Mouse (Mus musculus) right cerebral cortex, postnatal 14 days (tissue): ENCODE measurements at regions not wholly inside any gene's neighbourhood (a gene's known extent, or its start where the extent isn't known, plus 50 kb on each side); places are given as distances from the start of the nearest gene placed in this dataset.

Experiments used
- DNase-seq: peaks from one replicate; pipeline ENCODE4 v3.0.0; 2022

DNA sequence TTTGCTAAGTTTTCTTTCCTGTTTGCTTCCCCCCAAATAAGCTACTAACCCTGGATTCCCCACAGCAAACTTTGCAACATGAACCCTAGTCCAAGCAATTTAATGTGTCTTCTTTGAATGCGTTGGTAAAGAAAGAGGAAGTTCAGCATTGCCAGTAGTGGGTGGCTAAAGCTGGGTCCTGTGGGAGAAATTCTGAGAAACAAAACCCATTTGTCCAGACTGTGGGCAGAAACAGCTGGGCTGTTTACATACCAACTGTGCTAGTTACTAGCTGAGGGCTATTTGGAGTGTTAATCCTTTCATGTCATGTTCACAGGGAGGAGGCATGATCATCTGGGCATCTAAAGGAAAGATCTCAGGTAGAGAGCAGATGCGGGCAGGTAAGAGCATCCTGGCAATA lies 51.8 kb upstream of the 1190002N15Rik start:
- DNase-seq = no peak

DNA sequence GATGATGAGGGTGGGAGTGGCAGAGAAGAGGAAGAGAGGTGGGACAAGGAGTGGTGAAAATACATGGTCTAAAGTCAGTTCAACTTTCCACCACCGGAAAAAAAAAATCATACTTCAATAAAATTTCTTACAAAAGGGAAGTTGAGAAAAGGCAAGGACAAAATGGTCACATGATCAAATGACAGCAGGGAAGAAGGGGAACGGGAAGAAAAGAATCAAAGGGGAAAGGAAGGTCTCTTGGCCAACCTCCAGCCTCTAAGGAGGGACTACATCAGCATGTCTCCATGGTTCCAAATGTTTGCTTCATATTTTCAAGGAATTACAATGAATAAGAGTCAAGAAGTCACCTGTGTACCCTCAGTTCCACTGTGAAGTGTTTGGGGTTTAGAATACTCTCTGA lies 64.7 kb upstream of the Slc9a9 start:
- DNase-seq = no peak

DNA sequence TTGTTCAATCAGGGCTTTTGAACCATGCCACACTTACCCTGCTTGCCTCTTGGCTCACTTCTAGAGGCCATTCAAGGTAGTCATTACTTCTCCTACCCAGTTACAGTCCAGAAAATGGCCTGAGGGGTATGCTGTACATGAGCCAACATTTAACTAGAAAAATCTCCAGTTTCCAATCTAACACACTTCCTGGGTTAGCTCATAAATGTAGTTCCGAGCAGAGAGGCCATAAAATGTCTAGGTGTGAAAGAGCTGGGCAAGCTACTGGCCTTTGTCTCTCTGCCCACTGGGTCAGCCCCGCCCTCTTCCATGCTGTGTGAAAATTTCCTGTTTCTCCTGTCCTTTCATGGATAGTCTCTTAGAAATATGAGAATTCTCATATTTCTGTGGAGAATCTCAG lies 63.3 kb upstream of the Slc9a9 start:
- DNase-seq = no peak

DNA sequence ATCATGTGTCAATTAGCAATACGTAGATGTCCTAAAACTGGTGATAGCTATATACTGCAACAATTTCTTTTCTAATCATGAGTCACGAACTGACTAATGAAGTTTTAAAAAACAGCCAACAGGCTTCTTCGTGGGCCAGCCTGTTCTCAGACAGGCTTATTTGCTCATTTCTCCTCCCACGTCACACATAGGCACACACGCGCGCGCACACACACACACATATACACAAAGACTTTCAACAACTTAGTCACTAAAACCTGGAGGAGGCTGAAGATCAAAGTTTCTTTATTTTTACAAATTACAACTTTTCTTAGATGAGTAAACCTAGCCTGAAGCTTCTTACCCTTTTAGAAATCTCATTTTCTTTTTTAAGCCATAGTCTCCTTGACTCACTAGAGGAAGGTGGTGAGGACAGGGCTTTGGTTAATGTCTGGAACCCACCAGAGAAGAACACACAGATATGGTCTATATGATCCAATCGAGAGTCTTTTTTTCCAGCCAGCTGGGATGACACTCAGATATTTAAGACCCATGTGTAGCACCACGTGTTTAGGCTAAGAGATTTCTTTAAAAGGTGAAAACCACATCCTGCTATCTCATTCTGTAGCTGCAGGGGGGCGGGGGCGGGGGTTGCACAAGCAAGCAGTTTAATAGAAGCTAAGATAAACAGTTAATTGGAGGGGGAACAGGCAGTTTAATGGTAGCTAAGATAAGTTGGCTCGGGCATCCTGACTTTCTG lies 62.5 kb upstream of the Slc9a9 start:
- no peak for DNase-seq

DNA sequence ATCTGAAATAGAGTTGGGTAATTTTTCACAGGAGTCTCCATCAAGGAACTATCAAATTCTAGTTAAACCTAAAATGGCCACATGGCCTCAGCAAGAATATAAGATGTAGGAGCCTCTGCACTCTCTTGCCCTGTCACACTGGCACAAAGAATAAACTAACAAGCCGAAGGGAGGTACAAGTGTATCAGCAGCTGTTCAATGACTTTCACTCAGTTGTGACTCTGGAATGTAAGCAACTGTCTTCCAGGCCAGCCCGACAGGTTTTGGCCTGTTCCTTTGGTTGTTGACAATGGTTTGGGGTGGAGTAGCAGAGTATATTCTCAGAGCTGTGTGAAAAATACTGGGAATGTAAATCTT lies 62.0 kb upstream of the Slc9a9 start:
- DNase-seq = no peak

DNA sequence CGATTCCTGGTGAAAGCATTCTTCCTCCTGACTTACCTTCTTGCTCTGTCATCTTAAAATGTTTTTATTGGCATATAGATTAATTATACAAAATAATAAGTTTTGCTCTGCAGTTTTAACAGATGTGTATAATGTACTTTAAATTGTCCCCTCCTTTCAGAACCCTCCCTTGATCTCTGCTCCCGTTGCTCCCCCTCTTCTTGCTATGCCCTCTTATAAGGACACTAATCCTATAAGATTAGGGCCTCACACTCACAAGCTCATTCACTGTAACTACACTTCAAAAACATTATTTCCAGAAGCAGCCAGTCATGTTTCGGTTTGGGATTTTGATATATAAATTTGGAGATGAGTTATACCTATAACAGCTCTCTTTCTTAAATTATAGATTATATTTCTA lies 59.6 kb upstream of the Slc9a9 start:
- no peak for DNase-seq

DNA sequence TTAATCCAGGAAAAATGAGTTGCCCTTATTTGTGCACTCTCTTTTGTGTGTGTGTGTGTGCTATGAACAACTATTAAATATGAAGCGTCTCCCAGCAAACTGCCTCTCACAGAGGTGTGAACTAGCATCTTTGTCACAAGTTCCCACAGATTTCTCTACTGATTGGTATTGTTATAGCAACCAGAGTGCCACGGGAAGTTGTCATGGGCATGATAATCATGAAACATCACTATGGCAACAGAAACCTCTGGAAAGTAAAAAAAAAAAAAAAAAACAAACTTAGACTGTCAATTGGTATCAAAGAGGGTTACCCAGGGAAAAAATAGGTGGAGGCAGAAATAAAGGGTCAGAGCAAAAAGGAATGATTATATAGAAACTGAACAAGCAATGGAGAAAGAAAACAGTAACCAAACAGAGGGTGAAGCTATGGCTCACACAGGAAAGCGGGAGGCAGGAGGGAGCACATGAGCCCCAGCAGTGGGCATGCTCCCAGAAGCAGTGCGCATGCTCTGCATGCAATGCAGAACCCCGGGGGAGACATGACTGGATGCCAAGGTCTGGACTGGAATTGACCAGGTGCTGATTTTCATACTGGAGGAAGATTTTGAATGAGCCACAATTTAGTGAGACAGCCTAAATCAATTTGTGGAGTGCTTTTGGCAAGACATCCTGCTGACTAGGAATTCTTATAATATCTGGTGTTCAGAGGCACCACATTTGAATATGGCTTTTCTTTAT lies 58.9 kb upstream of the Slc9a9 start:
- DNase-seq = peak; percentile 39

DNA sequence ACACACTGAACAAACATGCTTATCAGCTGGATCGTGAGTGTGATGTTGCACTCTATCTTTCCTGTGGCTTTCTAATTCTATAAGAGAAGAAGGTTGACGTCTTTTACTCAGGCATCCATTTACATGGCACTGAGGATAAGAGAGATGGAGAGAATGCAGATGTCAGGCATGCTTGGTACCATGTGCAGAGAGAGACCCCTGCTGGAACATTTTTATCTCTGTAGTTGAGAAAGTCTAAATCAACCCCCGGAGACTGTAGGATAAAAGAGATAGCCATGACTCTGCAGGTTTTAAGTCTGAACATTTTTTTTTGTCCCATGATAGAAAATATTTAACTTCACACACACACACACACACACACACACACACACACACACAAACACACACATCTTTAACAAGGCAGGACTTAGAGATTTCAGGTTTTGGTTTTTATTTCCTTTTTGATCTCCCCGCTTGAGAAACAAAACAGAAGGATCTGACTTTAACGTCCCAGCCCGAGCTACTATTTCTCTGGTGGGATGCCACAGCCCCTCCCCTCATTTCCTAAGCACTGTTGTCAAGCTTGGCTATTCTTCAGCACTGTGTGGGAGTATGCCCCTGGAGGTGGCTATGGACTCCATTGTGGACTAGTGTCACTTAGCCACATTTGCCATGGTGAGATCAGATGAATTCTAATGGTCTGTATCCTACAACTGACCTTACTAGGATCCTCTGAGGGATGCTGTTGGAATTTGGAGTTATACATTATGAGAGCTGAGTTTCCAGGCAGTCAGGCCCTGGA lies 55.6 kb upstream of the Slc9a9 start:
- no peak for DNase-seq

DNA sequence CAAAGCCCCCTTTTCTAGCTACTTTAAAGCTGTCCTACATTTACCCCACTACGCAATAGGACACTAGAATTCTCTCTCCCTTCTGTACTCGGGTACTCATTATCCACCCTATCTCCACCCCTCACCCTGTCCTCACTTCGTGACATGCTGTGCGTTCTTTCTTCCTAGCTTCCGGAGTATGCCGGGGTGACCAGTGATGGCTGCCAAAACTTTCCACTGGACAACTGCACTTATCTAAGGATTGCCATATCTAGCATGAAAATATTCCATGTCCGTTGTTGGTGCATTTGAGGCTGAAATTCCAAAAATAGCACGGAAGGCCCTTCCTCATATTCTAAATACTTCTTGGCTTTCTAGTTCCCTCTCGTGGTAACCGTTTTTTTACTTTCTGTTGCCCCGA lies 54.5 kb upstream of the Slc9a9 start:
- DNase-seq = no peak

DNA sequence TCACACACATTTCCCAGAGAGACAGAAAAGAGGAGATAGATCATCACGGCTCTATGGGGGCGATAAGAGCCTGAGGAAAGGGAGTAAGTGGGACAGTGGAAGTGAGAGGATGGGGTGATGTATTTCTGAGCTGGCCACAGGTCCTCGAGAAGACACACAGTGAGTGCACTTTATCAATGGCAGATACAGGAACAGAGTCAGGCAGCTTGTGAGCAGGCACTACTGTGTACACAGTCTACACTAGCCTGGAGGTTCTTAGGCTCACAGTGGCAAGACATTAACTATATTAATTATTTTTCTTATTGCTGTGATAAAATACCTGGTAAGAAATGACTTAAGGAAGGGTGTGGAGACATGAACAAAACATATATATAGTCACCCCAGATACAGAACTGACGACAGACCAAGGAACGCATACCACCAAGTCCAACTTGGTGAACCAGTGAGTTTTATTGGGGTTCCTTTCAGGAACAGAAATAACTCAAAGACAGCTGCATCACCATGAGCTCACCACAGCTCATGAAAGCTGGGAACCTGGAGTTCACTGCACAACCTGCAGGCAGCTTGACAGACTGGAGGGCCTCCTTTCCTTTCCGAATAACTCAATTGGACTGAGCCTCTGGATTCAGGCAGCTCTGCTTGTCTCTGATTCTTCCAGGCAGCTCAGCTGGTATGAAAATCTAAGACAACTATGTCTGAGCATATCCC lies 51.5 kb upstream of the Slc9a9 start:
- no peak for DNase-seq
